Mouse (Mus musculus) spleen, adult 2 months (tissue): ENCODE results near the gene Slco1a4.

Experiments
- CTCF ChIP-seq: fragments of 200-500 bp; IDR thresholded peaks from 2 replicates; pipeline ENCODE4 v1.5.1; 2011; ENCODE audit warnings: mild to moderate bottlenecking, inconsistent platforms; ENCODE audit not compliant: insufficient read depth, insufficient read length, insufficient replicate concordance; ENCODE audit errors: extremely low read depth
- POLR2A ChIP-seq: fragments of 200-500 bp; IDR thresholded peaks from 2 replicates; pipeline ENCODE4 v1.6.1; 2011; ENCODE audit warnings: low read depth, low read length, inconsistent platforms

DNA sequence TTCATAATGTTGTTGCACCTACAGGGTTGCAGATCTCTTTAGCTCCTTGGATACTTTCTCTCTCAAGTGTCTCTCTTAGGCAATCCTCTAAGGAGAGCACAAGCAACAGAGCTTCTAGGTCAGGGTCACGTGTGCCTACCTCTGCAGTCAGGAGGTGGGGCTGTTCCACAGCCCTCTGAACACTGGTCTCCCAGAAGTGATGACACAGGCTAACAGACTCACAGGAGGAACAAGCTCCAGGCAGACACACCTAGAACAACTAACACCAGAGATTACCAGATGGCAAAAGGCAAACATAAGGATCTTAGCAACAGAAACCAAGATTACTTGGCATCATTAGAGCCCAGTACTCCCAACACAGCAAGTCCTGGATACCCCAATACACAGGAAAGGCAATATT lies 26.6 kb upstream of the Slco1a4 start:
- TF ChIP-seq CTCF (no peak), POLR2A (no peak)
